Comparison of ENCODE assay signal across 8 mouse cellular contexts in genomic region chr7:142487341-142487859, GRCm38 (mm10). TPM values are rescaled to one million over a fixed set of nuclear protein-coding genes. Genes with fewer than 3 reads are reported as not detected.
DNase-seq lines count a peak whose midpoint lies in the region; ATAC-seq and TF ChIP-seq lines count a peak whose summit lies in the region.

No protein-coding gene starts in this region.

- TF ChIP-seq EP300 in stomach, postnatal 0 days (optimal IDR thresholded peaks at IDR 0.05): no peak

- H3K36me3 ChIP-seq in heart, embryonic 14.5 days (ENCODE audit: control insufficient read depth, insufficient read depth, low read length): peaks cover 57% of the 10 kb centered on the region
- peaks cover 9% of the 10 kb centered on the region for H3K36me3 ChIP-seq in stomach, postnatal 0 days (ENCODE audit: control insufficient read depth, insufficient read depth, low read length)

- peaks cover 34 to 51% of the 10 kb centered on the region in 2 experiments for H3K4me1 ChIP-seq in heart, embryonic 14.5 days (ENCODE audit: control insufficient read depth in 2 of 2, insufficient read depth in 2 of 2, low read length in 2 of 2)
- peaks cover 8% of the 10 kb centered on the region for H3K4me1 ChIP-seq in stomach, postnatal 0 days (replicated peaks; ENCODE audit: control insufficient read depth, insufficient read depth)

- no peak overlapping the region for H3K4me3 ChIP-seq in heart, embryonic 14.5 days (ENCODE audit: control insufficient read depth in 1 of 2, insufficient read depth in 1 of 2, low read depth in 1 of 2, low read length in 2 of 2)
- H3K4me3 ChIP-seq in stomach, postnatal 0 days (ENCODE audit: low read depth, low read length): no peak overlapping the region

- whole genome bisulfite sequencing in heart, embryonic 14.5 days: 17% methylated on average over 9 of the region's 9 CpGs
- WGBS in stomach, postnatal 0 days: 12% methylated on average over 9 of the region's 9 CpGs

- H3K9ac ChIP-seq in heart, embryonic 14.5 days (ENCODE audit: low read length): peak overlapping the region; percentile 57
- peak overlapping the region; percentile 35 for H3K9ac ChIP-seq in stomach, postnatal 0 days (ENCODE audit: low read length)

- H3K4me2 ChIP-seq in heart, embryonic 14.5 days (ENCODE audit: low read length): no peak overlapping the region
- H3K4me2 ChIP-seq in stomach, postnatal 0 days (replicated peaks; ENCODE audit: low read depth): 0 out of 2 replicates have a peak overlapping the region, but pooled peaks have one; percentile 3

- DNase-seq in layer of hippocampus, adult 11-12 months (ENCODE audit: low spot score): peak; percentile 40
- no peak for DNase-seq in layer of hippocampus, adult 9-10 months (ENCODE audit: low spot score)
- DNase-seq in c-Kit-positive CD71-positive TER-119-negative erythroid progenitor cells, embryonic 14.5 days (ENCODE audit: low read depth): peak; percentile 15
- peak; percentile 48 for DNase-seq in kidney, postnatal 14 days
- DNase-seq in stomach, postnatal 0 days (ENCODE audit: low spot score): peak; percentile 69
- no peak for DNase-seq in cerebellum, adult 11 months

- no peaks in the 10 kb centered on the region for H3K9me3 ChIP-seq in heart, embryonic 14.5 days (ENCODE audit: control insufficient read depth, low read length)
- H3K9me3 ChIP-seq in stomach, postnatal 0 days (ENCODE audit: control insufficient read depth, low read length): no peaks in the 10 kb centered on the region

- no peaks in the 10 kb centered on the region for H3K27me3 ChIP-seq in heart, embryonic 14.5 days (ENCODE audit: control insufficient read depth, insufficient read depth, low read length)
- H3K27me3 ChIP-seq in stomach, postnatal 0 days (ENCODE audit: control insufficient read depth, insufficient read depth, low read length): no peaks in the 10 kb centered on the region

- TF ChIP-seq CTCF in stomach, postnatal 0 days (IDR thresholded peaks at IDR 0.05; ENCODE audit: low read depth): peak; percentile 84

- H3K27ac ChIP-seq in heart, embryonic 14.5 days (replicated peaks in 1 of 2; ENCODE audit: control insufficient read depth in 1 of 2, insufficient read depth in 1 of 2, low read depth in 2 of 2, low read length in 2 of 2): peak overlapping the region; percentile 72 to 98
- peak overlapping the region; percentile 97 for H3K27ac ChIP-seq in stomach, postnatal 0 days (replicated peaks)

- peak; percentile 51 for ATAC-seq in heart, embryonic 14.5 days (ENCODE audit: insufficient number of reproducible peaks, insufficient read depth, low FRiP score, low read depth)
- ATAC-seq in megakaryocyte progenitor cell, adult 5-6 weeks (replicated peaks; ENCODE audit: poor library complexity): peak; percentile 52
- peak; percentile 46; the same call in 1 of the 2 replicates for ATAC-seq in stomach, postnatal 0 days (ENCODE audit: low FRiP score, low TSS enrichment)

RNA-seq across cellular contexts. Expression of gene Tnnt3, which starts 11.2 kb away (rescaled TPM):
- 3.9 and 5.8 TPM in 2 replicates for polyA plus RNA-seq in heart, embryonic 14.5 days (2014; fragmentation: Nextera tagmentation; extraction: Ambion mirVana)
- 0.20 TPM in 1 of 2 replicates, not detected in the other for total RNA-seq in megakaryocyte progenitor cell, adult 5-6 weeks (2015)
- total RNA-seq in megakaryocyte progenitor cell, adult 5-6 weeks (2017): not detected in 2 replicates
- 8.0 and 11.7 TPM in 2 replicates for polyA plus RNA-seq in stomach, postnatal 0 days (2015; fragmentation: Nextera tagmentation; extraction: Ambion mirVana)

RNA-seq across cellular contexts. Expression of gene Lsp1, which starts 26.8 kb away (rescaled TPM):
- polyA plus RNA-seq in heart, embryonic 14.5 days (2014; fragmentation: Nextera tagmentation; extraction: Ambion mirVana): 48.6 and 49.3 TPM in 2 replicates
- total RNA-seq in megakaryocyte progenitor cell, adult 5-6 weeks (2015): 45.9 and 75.5 TPM in 2 replicates
- total RNA-seq in megakaryocyte progenitor cell, adult 5-6 weeks (2017): 65.5 and 67.5 TPM in 2 replicates
- 107 and 110 TPM in 2 replicates for polyA plus RNA-seq in stomach, postnatal 0 days (2015; fragmentation: Nextera tagmentation; extraction: Ambion mirVana)

RNA-seq across cellular contexts. Expression of gene Mrpl23, which starts 45.1 kb away (rescaled TPM):
- 23.5 and 23.8 TPM in 2 replicates for polyA plus RNA-seq in heart, embryonic 14.5 days (2014; fragmentation: Nextera tagmentation; extraction: Ambion mirVana)
- total RNA-seq in megakaryocyte progenitor cell, adult 5-6 weeks (2015): 10.4 and 11.8 TPM in 2 replicates
- total RNA-seq in megakaryocyte progenitor cell, adult 5-6 weeks (2017): 45.9 and 63.4 TPM in 2 replicates
- 17.7 and 19.4 TPM in 2 replicates for polyA plus RNA-seq in stomach, postnatal 0 days (2015; fragmentation: Nextera tagmentation; extraction: Ambion mirVana)

RNA-seq across cellular contexts. Expression of gene Tnni2, which starts 45.8 kb away (rescaled TPM):
- 24.1 and 31.7 TPM in 2 replicates for polyA plus RNA-seq in heart, embryonic 14.5 days (2014; fragmentation: Nextera tagmentation; extraction: Ambion mirVana)
- 6.0 and 8.0 TPM in 2 replicates for total RNA-seq in megakaryocyte progenitor cell, adult 5-6 weeks (2015)
- 2.4 and 7.7 TPM in 2 replicates for total RNA-seq in megakaryocyte progenitor cell, adult 5-6 weeks (2017)
- 19.1 and 19.6 TPM in 2 replicates for polyA plus RNA-seq in stomach, postnatal 0 days (2015; fragmentation: Nextera tagmentation; extraction: Ambion mirVana)

RNA-seq across cellular contexts. Expression of gene Syt8, which starts 52.8 kb away (rescaled TPM):
- polyA plus RNA-seq in heart, embryonic 14.5 days (2014; fragmentation: Nextera tagmentation; extraction: Ambion mirVana): not detected in 2 replicates
- total RNA-seq in megakaryocyte progenitor cell, adult 5-6 weeks (2015): not detected in 2 replicates
- not detected in 2 replicates for total RNA-seq in megakaryocyte progenitor cell, adult 5-6 weeks (2017)
- 70.7 and 78.9 TPM in 2 replicates for polyA plus RNA-seq in stomach, postnatal 0 days (2015; fragmentation: Nextera tagmentation; extraction: Ambion mirVana)

Comparison
In these comparisons a context has a peak if more than half of its experiments do, and no peak if none do; other contexts are left out.
1. DNase-seq: peak in layer of hippocampus, adult 11-12 months (single experiment), c-Kit-positive CD71-positive TER-119-negative erythroid progenitor cells, embryonic 14.5 days (single experiment), kidney, postnatal 14 days (single experiment) and stomach, postnatal 0 days (single experiment); none in layer of hippocampus, adult 9-10 months (single experiment) and cerebellum, adult 11 months (single experiment).
2. Peak in every context shown above with its lines, with median percentiles within 50 percentile points of each other: ATAC-seq.